Mouse (Mus musculus) layer of hippocampus, adult 9-11 months (tissue): ENCODE measurements at regions not wholly inside any gene's neighbourhood (a gene's known extent, or its start where the extent isn't known, plus 50 kb on each side); places are given as distances from the start of the nearest gene placed in this dataset.
"Not testable (repeated sequence)": the region's sequence is repeated elsewhere in the genome, so short reads cannot be mapped to it uniquely, and the experiment has no call there.

Source experiments
- DNase-seq: peaks from one replicate; pipeline ENCODE4 v3.0.0; 2022

- no peak for DNase-seq
These were observed 114.4 kb downstream of the Sox4 start for GRCm38 (mm10) chr13:28839084-28839483.

- no peak for DNase-seq
These were observed 115.3 kb downstream of the Sox4 start for GRCm38 (mm10) chr13:28838216-28838615.

- DNase-seq = not testable (repeated sequence)
These were observed 116.3 kb downstream of the Sox4 start for GRCm38 (mm10) chr13:28837196-28837595.

GRCm38 (mm10) chr13:28833700-28834065 is 119.8 kb downstream of the Sox4 start:
- no peak for DNase-seq

GRCm38 (mm10) chr13:28832855-28833699 is 120.4 kb downstream of the Sox4 start:
- DNase-seq = no peak

GRCm38 (mm10) chr13:28826284-28826683 is 127.2 kb downstream of the Sox4 start:
- no peak for DNase-seq

- no peak for DNase-seq
These were observed 129.5 kb downstream of the Sox4 start for GRCm38 (mm10) chr13:28823985-28824384.

GRCm38 (mm10) chr13:28823311-28823880 is 130.1 kb downstream of the Sox4 start:
- DNase-seq = no peak

- no peak for DNase-seq
These were observed 132.5 kb downstream of the Sox4 start for GRCm38 (mm10) chr13:28820868-28821533.

GRCm38 (mm10) chr13:28814127-28814526 is 139.4 kb downstream of the Sox4 start:
- DNase-seq = no peak

- DNase-seq = no peak
These were observed 141.6 kb downstream of the Sox4 start for GRCm38 (mm10) chr13:28811667-28812575.

GRCm38 (mm10) chr13:28811081-28811439 is 142.5 kb downstream of the Sox4 start:
- no peak for DNase-seq

- no peak for DNase-seq
These were observed 143.0 kb downstream of the Sox4 start for GRCm38 (mm10) chr13:28810326-28811080.

- DNase-seq = no peak
These were observed 148.2 kb downstream of the Sox4 start for GRCm38 (mm10) chr13:28805302-28805701.

GRCm38 (mm10) chr13:28801210-28801954 is 152.1 kb downstream of the Sox4 start:
- DNase-seq = no peak

GRCm38 (mm10) chr13:28800676-28801075 is 152.8 kb downstream of the Sox4 start:
- DNase-seq = no peak

- no peak for DNase-seq
These were observed 154.0 kb downstream of the Sox4 start for GRCm38 (mm10) chr13:28799474-28799873.

- no peak for DNase-seq
These were observed 155.7 kb downstream of the Sox4 start for GRCm38 (mm10) chr13:28797617-28798475.

GRCm38 (mm10) chr13:28795274-28795673 is 158.2 kb downstream of the Sox4 start:
- no peak for DNase-seq

- DNase-seq = no peak
These were observed 159.0 kb downstream of the Sox4 start for GRCm38 (mm10) chr13:28794547-28794946.
